Comparison of ENCODE assay signal across 8 mouse cellular contexts in genomic region chr5:120139224-120139623, GRCm38 (mm10). TPM values are rescaled to one million over a fixed set of nuclear protein-coding genes. Genes with fewer than 3 reads are reported as not detected.
DNase-seq lines count a peak whose midpoint lies in the region; TF ChIP-seq lines count a peak whose summit lies in the region.

No protein-coding gene starts in this region.

- no peak overlapping the region for H3K4me3 ChIP-seq in kidney, adult 2 months (ENCODE audit: insufficient read depth, low read depth, low read length)

- H3K27me3 ChIP-seq in kidney, adult 2 months (replicated peaks; ENCODE audit: control insufficient read depth, insufficient read depth, low read length) = no peaks in the 10 kb centered on the region

- 61% methylated on average over 8 of the region's 8 CpGs for WGBS in kidney, adult 2 months

- no peaks in the 10 kb centered on the region for H3K36me3 ChIP-seq in kidney, adult 2 months (ENCODE audit: control insufficient read depth, insufficient read depth, low read length)

- peak; percentile 27 for DNase-seq in kidney, adult 2 months
- no peak for DNase-seq in kidney, postnatal 14 days
- peak; percentile 42 for DNase-seq in embryo, embryonic 11 days
- DNase-seq in liver = peak; percentile 71
- peak; percentile 58 to 68 for DNase-seq in thymus, adult 18-20 months
- DNase-seq in layer of hippocampus, postnatal 36 days = no peak
- no peak for DNase-seq in right cerebral cortex, postnatal 36 days (ENCODE audit: low spot score in 2 of 2)
- DNase-seq in cerebellum, adult 18-20 months = no peak

- TF ChIP-seq POLR2A in kidney, adult 2 months (IDR thresholded peaks at IDR 0.05; ENCODE audit: low read depth, low read length) = no peak

- TF ChIP-seq CTCF in kidney, adult 2 months (conservative IDR thresholded peaks at IDR 0.05; ENCODE audit: insufficient read depth, insufficient read length, low read depth, low read length) = no peak

- peaks cover 3% of the 10 kb centered on the region; the same call in 1 of the 2 replicates for H3K4me1 ChIP-seq in kidney, adult 2 months (ENCODE audit: control insufficient read depth, insufficient read depth, low read length)

- H3K27ac ChIP-seq in kidney, adult 2 months (ENCODE audit: insufficient read depth, low read depth, low read length) = no peak overlapping the region

RNA-seq across cellular contexts. Expression of gene Rbm19, which starts 23.0 kb away (rescaled TPM):
- polyA plus RNA-seq in kidney, adult 2 months (2012; rRNA removed) = 10.7 and 12.1 TPM in 2 replicates
- total RNA-seq in layer of hippocampus, postnatal 36 days (2021) = 10 to 100 TPM; 18.7 to 19.2 TPM

Comparison
In these comparisons a context has a peak if more than half of its experiments do, and no peak if none do; other contexts are left out.
1. DNase-seq: peak in kidney, adult 2 months (single experiment), embryo, embryonic 11 days (single experiment), liver (single experiment) and thymus, adult 18-20 months (2 of 2); none in kidney, postnatal 14 days (single experiment), layer of hippocampus, postnatal 36 days (0 of 2), right cerebral cortex, postnatal 36 days (0 of 2) and cerebellum, adult 18-20 months (0 of 2).